Mouse (Mus musculus) kidney, postnatal 14 days (tissue): ENCODE data around the gene St6galnac3.
A peak's percentile ranks its signal among the peaks of the same experiment; 100 is the strongest.

Experiments used
- DNase-seq: peaks from one replicate; pipeline ENCODE4 v3.0.0; 2022; ENCODE audit warnings: mixed read lengths

Gene St6galnac3

GRCm38 (mm10) chr3:153510048-153510630, 214.8 kb downstream of the St6galnac3 start:
- no peak for DNase-seq

- DNase-seq: no peak
Observed at GRCm38 (mm10) chr3:153509643-153510042, 215.3 kb downstream of the St6galnac3 start.

GRCm38 (mm10) chr3:153509029-153509428, 215.9 kb downstream of the St6galnac3 start:
- DNase-seq: no peak

GRCm38 (mm10) chr3:153508592-153508991, 216.4 kb downstream of the St6galnac3 start:
- no peak for DNase-seq

GRCm38 (mm10) chr3:153507599-153507998, 217.4 kb downstream of the St6galnac3 start:
- DNase-seq: no peak

GRCm38 (mm10) chr3:153502488-153502887, 222.5 kb downstream of the St6galnac3 start:
- no peak for DNase-seq

- peak; percentile 58 for DNase-seq
Observed at GRCm38 (mm10) chr3:153501333-153501877, 223.6 kb downstream of the St6galnac3 start.

GRCm38 (mm10) chr3:153492986-153493385, 232.0 kb downstream of the St6galnac3 start:
- no peak for DNase-seq

- DNase-seq: peak; percentile 27
Observed at GRCm38 (mm10) chr3:153489718-153490117, 235.3 kb downstream of the St6galnac3 start.

GRCm38 (mm10) chr3:153488931-153489330, 236.0 kb downstream of the St6galnac3 start:
- DNase-seq: no peak

- DNase-seq: no peak
Observed at GRCm38 (mm10) chr3:153485176-153485575, 239.8 kb downstream of the St6galnac3 start.

GRCm38 (mm10) chr3:153484701-153485100, 240.3 kb downstream of the St6galnac3 start:
- DNase-seq: peak; percentile 54

- no peak for DNase-seq
Observed at GRCm38 (mm10) chr3:153483691-153484090, 241.3 kb downstream of the St6galnac3 start.

- DNase-seq: no peak
Observed at GRCm38 (mm10) chr3:153482098-153482497, 242.9 kb downstream of the St6galnac3 start.

- no peak for DNase-seq
Observed at GRCm38 (mm10) chr3:153481012-153481411, 244.0 kb downstream of the St6galnac3 start.

GRCm38 (mm10) chr3:153480636-153481006, 244.4 kb downstream of the St6galnac3 start:
- no peak for DNase-seq

GRCm38 (mm10) chr3:153480005-153480635, 244.9 kb downstream of the St6galnac3 start:
- DNase-seq: no peak

- no peak for DNase-seq
Observed at GRCm38 (mm10) chr3:153475919-153476318, 249.1 kb downstream of the St6galnac3 start.

- no peak for DNase-seq
Observed at GRCm38 (mm10) chr3:153475461-153475860, 249.5 kb downstream of the St6galnac3 start.

GRCm38 (mm10) chr3:153472583-153473471, 252.1 kb downstream of the St6galnac3 start:
- no peak for DNase-seq

- DNase-seq: no peak
Observed at GRCm38 (mm10) chr3:153463849-153464248, 261.1 kb downstream of the St6galnac3 start.

GRCm38 (mm10) chr3:153460173-153460572, 264.8 kb downstream of the St6galnac3 start:
- DNase-seq: no peak

- no peak for DNase-seq
Observed at GRCm38 (mm10) chr3:153458593-153458992, 266.4 kb downstream of the St6galnac3 start.
